Mouse (Mus musculus) cerebellum, adult 9-10 months (tissue): ENCODE data around the gene Enah.

Experiments
- DNase-seq: peaks from one replicate; pipeline ENCODE4 v3.0.0; 2022

Enah gene

GRCm38 (mm10) chr1:182019926-182020801 is at the start of gene Enah:
TSS of gene Enah (minus strand) at chr1:182019990.
- DNase-seq, result peak; percentile 62

- DNase-seq, result no peak
These were observed 48.3 kb upstream of the Enah start for GRCm38 (mm10) chr1:182068136-182068535.

- DNase-seq, result no peak
These were observed 47.0 kb upstream of the Enah start for GRCm38 (mm10) chr1:182066527-182067465.

GRCm38 (mm10) chr1:182063716-182064115 is 43.9 kb upstream of the Enah start:
- no peak for DNase-seq

GRCm38 (mm10) chr1:182062801-182063200 is 43.0 kb upstream of the Enah start:
- no peak for DNase-seq

GRCm38 (mm10) chr1:182061203-182061602 is 41.4 kb upstream of the Enah start:
- DNase-seq, result no peak

- DNase-seq, result no peak
These were observed 40.0 kb upstream of the Enah start for GRCm38 (mm10) chr1:182059806-182060205.

- no peak for DNase-seq
These were observed 38.2 kb upstream of the Enah start for GRCm38 (mm10) chr1:182057998-182058397.

- no peak for DNase-seq
These were observed 35.3 kb upstream of the Enah start for GRCm38 (mm10) chr1:182055122-182055521.

GRCm38 (mm10) chr1:182054651-182055050 is 34.9 kb upstream of the Enah start:
- no peak for DNase-seq

- DNase-seq, result no peak
These were observed 33.2 kb upstream of the Enah start for GRCm38 (mm10) chr1:182052973-182053372.

GRCm38 (mm10) chr1:182052385-182052784 is 32.6 kb upstream of the Enah start:
- no peak for DNase-seq

GRCm38 (mm10) chr1:182049813-182050212 is 30.0 kb upstream of the Enah start:
- DNase-seq, result no peak

- no peak for DNase-seq
These were observed 28.3 kb upstream of the Enah start for GRCm38 (mm10) chr1:182048101-182048500.

- peak; percentile 38 for DNase-seq
These were observed 27.4 kb upstream of the Enah start for GRCm38 (mm10) chr1:182047016-182047690.

- DNase-seq, result no peak
These were observed 25.4 kb upstream of the Enah start for GRCm38 (mm10) chr1:182045208-182045607.

- no peak for DNase-seq
These were observed 20.7 kb upstream of the Enah start for GRCm38 (mm10) chr1:182040538-182040937.

GRCm38 (mm10) chr1:182031757-182032156 is 12.0 kb upstream of the Enah start:
- DNase-seq, result no peak

GRCm38 (mm10) chr1:182031066-182031465 is 11.3 kb upstream of the Enah start:
- DNase-seq, result no peak

GRCm38 (mm10) chr1:182029989-182030649 is 10.3 kb upstream of the Enah start:
- no peak for DNase-seq

GRCm38 (mm10) chr1:182028231-182029210 is 8.7 kb upstream of the Enah start:
- no peak for DNase-seq
